Mouse (Mus musculus) C2C12 (cell line): Measurements from ENCODE around the gene Spata13.
A peak's percentile ranks its signal among the peaks of the same experiment; 100 is the strongest.

Experiments
- CTCF ChIP-seq: IDR thresholded peaks from one replicate; pipeline ENCODE4 v1.5.1; 2011; ENCODE audit not compliant: control insufficient read depth, insufficient read depth, insufficient read length
- FOSL1 ChIP-seq: IDR thresholded peaks from one replicate; pipeline ENCODE4 v1.8.0; 2011; ENCODE audit warnings: mild to moderate bottlenecking, low read length; ENCODE audit not compliant: poor library complexity, insufficient read depth, severe bottlenecking
- MAX ChIP-seq: IDR thresholded peaks from one replicate; pipeline ENCODE4 v1.6.1; 2011; ENCODE audit warnings: mild to moderate bottlenecking, control low read depth
- MYOD1 ChIP-seq: IDR thresholded peaks from one replicate; pipeline ENCODE4 v1.6.1; 2011; ENCODE audit warnings: low read depth; ENCODE audit not compliant: control insufficient read depth, insufficient read length
- USF1 ChIP-seq: IDR thresholded peaks from one replicate; pipeline ENCODE4 v1.6.1; 2011; ENCODE audit warnings: low read depth, mild to moderate bottlenecking, control low read depth, moderate library complexity

GRCm38 (mm10) chr14:60727130-60727529 is 93.3 kb downstream of the Spata13 start:
- TF ChIP-seq MYOD1 (no peak), MAX (no peak), FOSL1 (no peak), CTCF (no peak), USF1 (peak; percentile 30)
